Mouse (Mus musculus): Measurements from ENCODE around the gene Dek. TPM values are rescaled to one million over a fixed set of nuclear protein-coding genes. Genes with fewer than 3 reads are reported as not detected.

Dek gene
- 129 TPM for total RNA-seq (2023)

DNA sequence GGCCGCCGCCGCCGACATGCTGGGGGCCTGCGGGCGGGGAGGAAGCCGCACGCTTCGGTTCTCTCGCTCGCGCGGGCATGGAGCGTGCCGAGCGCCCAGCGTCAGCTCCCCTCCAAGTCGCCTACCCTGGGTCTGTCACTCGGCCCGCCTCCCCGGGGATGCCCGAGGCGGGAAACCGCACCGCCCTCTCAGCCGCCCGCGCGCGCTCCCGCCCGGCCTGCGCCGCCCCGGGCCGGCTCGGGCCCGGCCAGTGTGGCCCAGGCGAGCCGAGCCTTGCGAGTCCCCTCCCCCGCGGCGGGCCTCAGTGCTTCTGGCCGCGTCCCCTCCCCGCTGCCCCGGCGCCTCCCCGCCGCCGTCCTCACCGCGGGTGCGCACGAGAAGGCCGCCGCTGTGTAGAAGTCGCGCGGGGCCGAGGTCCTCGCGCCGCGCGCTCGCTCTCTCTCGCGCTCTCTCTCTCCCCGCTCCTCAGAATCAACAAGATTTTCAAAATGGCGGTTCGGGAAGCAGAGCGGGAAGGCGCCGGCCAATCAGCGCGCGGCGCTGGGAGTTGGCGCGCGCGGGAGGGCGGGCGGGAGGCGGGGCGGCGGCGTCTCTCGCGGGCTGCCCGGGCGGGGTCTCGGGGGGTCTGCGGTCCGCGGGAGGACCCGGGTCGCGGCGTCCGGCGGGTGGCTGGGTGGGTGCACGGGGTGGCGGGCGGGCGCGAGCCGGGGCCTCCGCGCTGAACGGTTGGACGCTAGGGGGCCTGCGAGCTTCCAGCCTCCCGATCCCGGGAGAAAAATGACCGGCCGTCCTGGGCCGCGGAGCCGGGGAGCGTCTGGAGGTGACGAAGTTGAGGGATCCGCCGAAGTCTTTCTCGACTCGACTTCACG, at the start of gene Dek:
Dek (minus strand) TSS at position 491 of the 869 bp plus-strand sequence.

DNA sequence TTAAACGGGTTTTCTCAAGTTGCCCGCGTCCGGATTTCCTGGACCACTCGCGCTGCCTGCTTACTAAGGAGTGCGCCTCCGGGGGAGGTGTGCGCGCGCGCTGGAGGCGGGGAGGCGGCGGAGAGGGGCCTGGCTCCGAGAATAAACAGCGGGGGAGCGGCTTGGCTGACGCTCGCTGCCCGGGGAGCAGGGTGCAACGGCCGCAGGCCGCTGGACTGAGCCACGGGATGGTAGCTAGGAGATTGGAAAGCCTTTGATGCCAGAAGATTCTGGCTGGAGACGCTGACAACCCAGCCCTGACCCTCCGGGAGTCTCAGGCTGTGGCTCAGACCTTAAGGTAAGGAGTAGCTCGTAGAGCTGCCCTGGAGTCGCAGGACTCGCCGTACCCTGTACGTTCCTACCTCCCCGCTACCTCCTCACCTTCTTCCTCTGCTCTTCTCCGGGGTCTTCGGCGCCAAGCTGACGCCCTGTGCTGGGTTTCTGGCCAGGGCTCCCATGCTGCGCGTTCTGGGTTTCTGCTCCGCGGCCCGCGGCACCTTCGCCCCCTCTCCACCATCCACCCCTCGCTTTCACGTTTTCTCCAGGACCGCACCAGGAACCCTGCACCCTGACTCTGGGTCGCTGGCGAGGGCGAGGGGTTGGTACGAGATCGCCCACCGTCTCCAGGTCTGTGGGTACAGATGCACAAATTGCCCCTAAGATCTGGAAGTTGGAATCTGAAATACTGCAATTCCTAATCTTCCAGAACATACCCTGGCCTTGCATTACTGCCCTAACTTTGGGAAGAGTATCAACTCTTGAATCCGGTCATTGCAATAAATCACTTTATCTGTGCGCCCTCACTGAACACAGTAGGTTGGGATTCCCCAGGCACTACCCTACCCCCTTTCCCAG, 16.8 kb upstream of the Dek start, which contains the start of gene Rnf144b:
Rnf144b (plus strand) TSS at position 120 of the 894 bp plus-strand sequence.

DNA sequence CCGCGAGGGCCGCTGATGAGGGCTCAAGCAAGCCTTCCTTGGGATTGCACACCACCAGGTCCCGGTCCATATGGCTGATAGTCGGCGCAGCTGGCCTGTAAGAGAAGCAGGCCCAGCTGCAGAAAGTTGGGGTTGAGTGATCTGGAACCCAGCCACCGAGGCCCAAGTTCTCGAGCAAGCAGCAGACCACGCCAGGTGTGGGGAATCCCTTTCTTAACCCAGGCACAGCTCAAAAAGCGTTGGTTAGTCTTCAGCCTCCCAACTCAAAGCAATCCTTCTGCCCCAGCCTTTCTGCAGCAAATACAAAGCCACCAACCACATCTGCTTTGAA, 61.4 kb downstream of the Dek start, which contains the start of gene Tpmt:
Tpmt (minus strand) TSS at position 121 of the 331 bp plus-strand sequence.

DNA sequence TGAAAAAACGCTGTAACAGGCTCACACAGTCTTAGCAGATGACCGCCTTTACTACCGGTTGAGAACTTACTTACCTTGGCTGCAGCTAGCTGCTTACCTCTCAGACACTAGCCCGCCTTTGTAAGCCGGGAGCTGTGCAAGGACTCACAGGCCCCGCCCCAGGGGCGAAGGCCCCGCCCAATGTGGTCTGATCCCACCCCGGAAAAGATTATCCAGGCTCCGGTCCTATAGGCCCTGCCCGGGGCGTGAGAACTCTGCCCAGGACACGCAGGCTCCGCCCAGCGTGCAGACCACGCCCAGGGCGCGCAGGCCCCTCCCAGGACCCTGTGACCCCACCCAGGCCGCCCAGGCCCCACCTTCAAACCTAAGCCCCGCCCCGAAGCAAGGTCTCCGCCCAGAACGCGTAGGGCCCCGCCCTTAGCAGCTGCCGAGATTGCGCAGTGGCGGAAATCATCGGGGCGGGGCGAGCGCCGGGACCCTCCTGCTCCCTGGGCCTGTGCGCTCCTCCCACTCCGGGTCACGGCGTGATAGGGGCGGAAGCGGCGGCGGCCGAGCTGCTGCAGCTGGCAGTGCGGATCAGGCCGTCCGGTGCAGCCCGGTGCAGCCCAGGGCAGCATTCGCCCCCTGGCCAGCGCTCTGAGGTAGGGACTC, 62.8 kb downstream of the Dek start, which contains the start of gene Kdm1b:
Kdm1b (plus strand) TSS at position 470 of the 651 bp plus-strand sequence.

Other genes starting within 250 kb of the Dek start
- gene Kif13a, start 176.3 kb downstream of the Dek start, total RNA-seq (2023) = 2.9 TPM
- gene Nhlrc1, start 91.4 kb downstream of the Dek start, total RNA-seq (2023) = 1.9 TPM
- 16.7 TPM for gene Kdm1b, start 62.7 kb downstream of the Dek start, total RNA-seq (2023)
- gene Tpmt, start 61.5 kb downstream of the Dek start, total RNA-seq (2023) = 2.8 TPM
- gene Rnf144b, start 16.5 kb upstream of the Dek start, total RNA-seq (2023) = 1.3 TPM

All from CD4-positive naive resting alpha-beta T cell, adult 76 days (primary cell).